Mouse (Mus musculus) MEL (cell line): ENCODE data around the gene Stac3.

ENCODE experiments used
- ELF1 ChIP-seq: IDR thresholded peaks from 2 replicates; pipeline ENCODE4 v1.6.1; 2014; ENCODE audit warnings: low read depth, mild to moderate bottlenecking, inconsistent platforms, low read length, improper control_type of control experiment, moderate library complexity
- EP300 ChIP-seq, 2 experiments: IDR thresholded peaks; 2 replicates each; pipeline ENCODE4 v1.6.1; 2011; ENCODE audit warnings: improper control_type of control experiment in 2 of 2, low read length in 2 of 2, low read depth in 1 of 2, mild to moderate bottlenecking in 1 of 2
- HCFC1 ChIP-seq: IDR thresholded peaks from 2 replicates; pipeline ENCODE4 v1.6.1; 2012; ENCODE audit warnings: low read depth, mild to moderate bottlenecking, inconsistent platforms, low read length, improper control_type of control experiment, moderate library complexity
- RAD21 ChIP-seq: IDR thresholded peaks from 2 replicates; pipeline ENCODE4 v1.6.1; 2011; ENCODE audit warnings: mild to moderate bottlenecking, low read depth, low read length, improper control_type of control experiment
- UBTF ChIP-seq: IDR thresholded peaks from 2 replicates; pipeline ENCODE4 v1.6.1; 2012; ENCODE audit warnings: low read depth, mild to moderate bottlenecking, inconsistent platforms, low read length, improper control_type of control experiment, moderate library complexity, borderline replicate concordance; ENCODE audit not compliant: insufficient read depth

DNA sequence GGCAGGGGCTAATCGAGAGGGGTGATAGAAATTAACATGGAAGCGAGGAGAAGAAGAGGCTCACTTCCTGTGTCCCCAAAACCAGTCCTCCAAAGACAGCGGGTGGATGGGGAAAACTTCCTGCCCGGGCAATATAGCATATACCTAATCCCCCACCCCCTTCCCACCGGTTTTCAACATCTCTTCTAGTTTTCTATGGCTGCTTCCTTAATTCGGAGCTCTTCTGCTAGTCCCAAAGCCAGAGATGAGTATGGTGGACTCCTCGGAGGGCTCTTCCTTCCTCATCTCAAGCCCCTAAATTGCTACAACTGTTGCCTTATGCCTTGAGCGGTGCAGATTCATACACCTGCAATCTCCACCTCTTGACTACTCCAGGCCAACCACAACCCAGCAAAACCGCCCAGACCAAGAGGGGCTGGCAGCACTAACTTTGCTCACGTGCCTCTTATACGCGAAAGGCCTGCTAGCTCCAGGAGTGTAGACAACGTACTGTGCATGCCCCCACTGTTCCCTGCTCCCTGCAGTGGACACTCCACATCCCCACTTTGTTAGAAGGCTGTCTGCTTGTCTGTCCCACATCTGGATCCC, 12.7 kb downstream of the Stac3 start:
- TF ChIP-seq HCFC1 (no peak), RAD21 (no peak), EP300 (IDR thresholded peaks at IDR 0.05; ENCODE audit: low read depth in 1 of 2, low read length in 2 of 2) (no peak), ELF1 (no peak), UBTF (0 out of 2 replicates have a peak, but pooled peaks have one; percentile 49)
